Mouse (Mus musculus) liver, embryonic 16.5 days (tissue): ENCODE results near the gene Sorcs2. TPM values are rescaled to one million over a fixed set of nuclear protein-coding genes. Genes with fewer than 3 reads are reported as not detected.

ENCODE experiments used
- ATAC-seq: fragments of 200-750 bp; cut with Nextera tagmentation; 2 replicates; pipeline ENCODE4 v1.8.0; 2017; ENCODE audit warnings: low read depth, mild to moderate bottlenecking, moderate number of reproducible peaks, moderate library complexity
- H3K27ac ChIP-seq: fragments of 300-500 bp; sonication (generic); 2 replicates; pipeline ENCODE4 v1.5.1; 2014; ENCODE audit warnings: mild to moderate bottlenecking, low read length
- H3K27me3 ChIP-seq: fragments of 300-500 bp; sonication (generic); 2 replicates; pipeline ENCODE4 v1.6.1; 2014; ENCODE audit warnings: low read depth, low read length, mixed read lengths; ENCODE audit not compliant: control insufficient read depth, insufficient read depth
- H3K36me3 ChIP-seq: fragments of 300-500 bp; sonication (generic); 2 replicates; pipeline ENCODE4 v1.6.1; 2014; ENCODE audit warnings: mild to moderate bottlenecking; ENCODE audit not compliant: control insufficient read depth, insufficient read depth
- H3K4me1 ChIP-seq: fragments of 300-500 bp; sonication (generic); 2 replicates; pipeline ENCODE4 v1.6.1; 2014; ENCODE audit warnings: low read depth, low read length, mixed read lengths; ENCODE audit not compliant: control insufficient read depth
- H3K4me2 ChIP-seq: fragments of 300-500 bp; sonication (generic); 2 replicates; pipeline ENCODE4 v1.6.1; 2014; ENCODE audit warnings: low read depth, low read length, mixed read lengths
- H3K4me3 ChIP-seq: fragments of 300-500 bp; sonication (generic); 2 replicates; pipeline ENCODE4 v1.5.1; 2014; ENCODE audit warnings: low read depth, mild to moderate bottlenecking, low read length
- H3K9ac ChIP-seq: fragments of 300-500 bp; sonication (generic); 2 replicates; pipeline ENCODE4 v1.6.1; 2014; ENCODE audit warnings: low read depth, low read length
- H3K9me3 ChIP-seq: fragments of 300-500 bp; sonication (generic); replicated peaks from 2 replicates; pipeline ENCODE4 v1.6.1; 2016; ENCODE audit warnings: low read length; ENCODE audit not compliant: control insufficient read depth
- WGBS: fragments of 180-500 bp; shearing (Covaris S2); extraction: QIAGEN DNeasy Blood & Tissue Kit; methylation state at CpG from one replicate; pipeline ENCODE4 v1.1.7; 2014; ENCODE audit not compliant: insufficient replicate concordance; 5-methylcytosine and 5-hydroxymethylcytosine counted together
- polyA plus RNA-seq: library from polyadenylated mRNA; unstranded; fragments of >200 nt; fragmentation: Nextera tagmentation; extraction: Ambion mirVana; gene quantifications from 2 replicates; pipeline ENCODE4 v1.2.1, GENCODE M21; 2015

Sorcs2 gene
- polyA plus RNA-seq, 1 experiment from 2014 or later = 0.99 TPM

DNA sequence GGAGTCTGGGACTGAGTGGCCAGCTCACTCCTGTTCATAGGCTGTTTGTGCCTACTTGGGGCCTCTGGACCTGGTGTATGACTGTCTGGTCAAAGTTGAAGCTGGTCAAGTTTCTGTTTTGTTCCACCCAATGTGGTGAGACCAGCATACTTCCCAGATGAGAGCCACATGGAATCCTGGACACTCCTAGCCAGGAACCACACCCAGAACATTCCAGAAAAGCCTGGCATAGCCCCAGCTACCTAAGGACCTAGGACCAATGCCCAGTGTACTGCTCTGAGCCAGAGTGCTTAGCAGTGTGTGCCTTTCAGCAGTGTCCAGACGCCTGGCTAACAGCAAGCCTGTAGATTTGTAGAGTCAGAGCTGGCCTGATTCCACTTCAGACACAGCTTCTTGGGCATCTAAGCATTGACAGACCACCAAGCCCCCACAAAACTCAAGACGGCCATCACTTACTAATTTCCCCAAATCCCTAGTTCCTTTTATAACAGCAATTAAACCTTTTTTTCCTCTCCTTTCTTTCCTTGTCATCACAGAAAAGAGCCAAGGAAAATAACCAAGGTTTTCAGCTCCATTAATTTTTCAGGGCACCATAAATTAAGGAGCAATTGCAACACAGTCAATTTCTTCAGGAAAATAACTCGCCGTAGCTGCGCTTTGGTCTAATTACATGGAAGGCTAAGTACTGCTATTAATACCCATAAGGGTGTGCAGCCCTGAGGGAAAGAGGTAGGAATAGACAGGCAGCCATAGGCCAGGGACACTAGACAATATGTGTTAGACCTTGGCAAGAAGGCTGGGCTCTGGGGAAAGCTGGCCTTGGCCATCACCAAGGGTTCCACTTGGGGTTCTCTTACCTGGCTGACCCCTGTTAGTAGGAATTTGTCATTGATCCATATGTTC is 322.5 kb downstream of the Sorcs2 start:
- Histone ChIP-seq H3K4me3 (no peak overlapping the region), H3K4me2 (no peak overlapping the region), H3K27ac (no peak overlapping the region), H3K9ac (no peak overlapping the region), H3K4me1 (no peaks in the 10 kb centered on the region), H3K36me3 (no peaks in the 10 kb centered on the region), H3K9me3 (no peaks in the 10 kb centered on the region), H3K27me3 (no peaks in the 10 kb centered on the region)
- ATAC-seq = no peak
- 64% methylated on average over 5 of the region's 5 CpGs for WGBS

- no peak overlapping the region for H3K4me2 ChIP-seq
- no peaks in the 10 kb centered on the region for H3K9me3 ChIP-seq
- H3K9ac ChIP-seq = no peak overlapping the region
- H3K4me1 ChIP-seq = no peaks in the 10 kb centered on the region
- no peak for ATAC-seq
- H3K27me3 ChIP-seq = no peaks in the 10 kb centered on the region
- no peaks in the 10 kb centered on the region for H3K36me3 ChIP-seq
- no peak overlapping the region for H3K27ac ChIP-seq
- 44% methylated on average over 6 of the region's 6 CpGs for WGBS
- no peak overlapping the region for H3K4me3 ChIP-seq
Measured at GRCm38 (mm10) chr5:36069503-36070360, 328.2 kb downstream of the Sorcs2 start.

- no peak overlapping the region for H3K27ac ChIP-seq
- 56% methylated on average over 8 of the region's 8 CpGs for WGBS
- no peaks in the 10 kb centered on the region for H3K9me3 ChIP-seq
- H3K4me2 ChIP-seq = no peak overlapping the region
- no peaks in the 10 kb centered on the region for H3K27me3 ChIP-seq
- no peaks in the 10 kb centered on the region for H3K4me1 ChIP-seq
- no peak for ATAC-seq
- H3K9ac ChIP-seq = no peak overlapping the region
- no peak overlapping the region for H3K4me3 ChIP-seq
- H3K36me3 ChIP-seq = no peaks in the 10 kb centered on the region
Measured at GRCm38 (mm10) chr5:36067651-36068181, 330.2 kb downstream of the Sorcs2 start.

- H3K27ac ChIP-seq = no peak overlapping the region
- H3K4me3 ChIP-seq = no peak overlapping the region
- H3K9ac ChIP-seq = no peak overlapping the region
- 62% methylated on average over 14 of the region's 14 CpGs for WGBS
- no peaks in the 10 kb centered on the region for H3K9me3 ChIP-seq
- no peaks in the 10 kb centered on the region for H3K36me3 ChIP-seq
- no peaks in the 10 kb centered on the region for H3K4me1 ChIP-seq
- no peak overlapping the region for H3K4me2 ChIP-seq
- H3K27me3 ChIP-seq = no peaks in the 10 kb centered on the region
- ATAC-seq = no peak
Measured at GRCm38 (mm10) chr5:36057804-36058322, 340.1 kb downstream of the Sorcs2 start.

DNA sequence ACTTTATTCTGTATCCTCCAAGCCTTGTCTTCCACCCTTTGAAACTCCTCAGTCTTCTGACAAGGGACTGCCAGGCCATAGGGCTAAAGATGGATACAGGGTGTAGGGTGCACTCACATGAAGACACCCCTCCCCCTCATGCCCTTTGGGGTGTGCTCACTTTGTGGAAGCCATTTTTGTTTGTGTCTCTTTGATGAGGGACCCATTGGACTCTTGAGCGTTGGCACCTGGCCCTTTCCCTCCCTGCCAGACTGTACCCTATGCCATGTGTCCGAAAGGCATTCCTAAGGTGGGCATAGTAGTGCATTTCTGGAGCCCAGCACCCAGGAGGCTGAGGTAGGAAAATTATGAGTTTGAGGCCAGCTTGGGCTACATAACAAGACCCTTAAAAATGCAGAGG is 341.0 kb downstream of the Sorcs2 start:
- Histone ChIP-seq H3K27ac (no peak overlapping the region), H3K4me3 (no peak overlapping the region), H3K9ac (no peak overlapping the region), H3K4me2 (no peak overlapping the region), H3K36me3 (no peaks in the 10 kb centered on the region), H3K9me3 (no peaks in the 10 kb centered on the region), H3K4me1 (no peaks in the 10 kb centered on the region), H3K27me3 (no peaks in the 10 kb centered on the region)
- 71% methylated on average over 2 of the region's 2 CpGs for WGBS
- no peak for ATAC-seq

- no peaks in the 10 kb centered on the region for H3K4me1 ChIP-seq
- no peak overlapping the region for H3K9ac ChIP-seq
- no peaks in the 10 kb centered on the region for H3K9me3 ChIP-seq
- H3K27me3 ChIP-seq = no peaks in the 10 kb centered on the region
- no peak overlapping the region for H3K27ac ChIP-seq
- no peaks in the 10 kb centered on the region for H3K36me3 ChIP-seq
- no peak overlapping the region for H3K4me2 ChIP-seq
- H3K4me3 ChIP-seq = no peak overlapping the region
- no peak for ATAC-seq
- WGBS = 59% methylated on average over 14 of the region's 14 CpGs
Measured at GRCm38 (mm10) chr5:36055876-36056275, 342.1 kb downstream of the Sorcs2 start.

GRCm38 (mm10) chr5:36054498-36054897 is 343.4 kb downstream of the Sorcs2 start:
- Histone ChIP-seq H3K4me1 (no peaks in the 10 kb centered on the region), H3K9ac (no peak overlapping the region), H3K4me3 (no peak overlapping the region), H3K36me3 (no peaks in the 10 kb centered on the region), H3K9me3 (no peaks in the 10 kb centered on the region), H3K27ac (no peak overlapping the region), H3K27me3 (no peaks in the 10 kb centered on the region), H3K4me2 (no peak overlapping the region)
- ATAC-seq = no peak
- WGBS = 75% methylated on average over 3 of the region's 3 CpGs

DNA sequence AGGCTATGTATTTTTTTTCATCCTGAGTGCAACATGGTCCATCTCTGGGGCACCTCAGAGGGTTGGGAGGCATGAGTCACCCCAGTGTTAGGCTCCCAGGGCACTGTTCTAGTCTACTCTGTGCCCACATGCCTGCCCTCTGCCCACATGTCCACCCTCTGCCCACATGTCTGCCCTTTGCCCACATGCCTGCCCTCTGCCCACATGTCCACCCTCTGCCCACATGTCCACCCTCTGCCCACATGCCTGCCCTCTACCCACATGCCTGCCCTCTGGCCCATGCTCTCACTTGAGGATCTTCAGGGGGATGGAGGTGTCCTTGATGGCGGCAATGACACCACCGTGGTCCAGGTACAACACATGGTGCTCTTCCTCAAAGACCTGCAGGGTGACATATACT is 354.8 kb downstream of the Sorcs2 start:
- H3K4me3 ChIP-seq = no peak overlapping the region
- no peaks in the 10 kb centered on the region for H3K27me3 ChIP-seq
- no peak for ATAC-seq
- WGBS = 66% methylated on average over 2 of the region's 2 CpGs
- no peaks in the 10 kb centered on the region for H3K4me1 ChIP-seq
- H3K36me3 ChIP-seq = no peaks in the 10 kb centered on the region
- H3K9me3 ChIP-seq = no peaks in the 10 kb centered on the region
- H3K27ac ChIP-seq = no peak overlapping the region
- H3K4me2 ChIP-seq = no peak overlapping the region
- H3K9ac ChIP-seq = no peak overlapping the region
